Comparison of ENCODE assay signal across 9 mouse cellular contexts in the genomic region with DNA sequence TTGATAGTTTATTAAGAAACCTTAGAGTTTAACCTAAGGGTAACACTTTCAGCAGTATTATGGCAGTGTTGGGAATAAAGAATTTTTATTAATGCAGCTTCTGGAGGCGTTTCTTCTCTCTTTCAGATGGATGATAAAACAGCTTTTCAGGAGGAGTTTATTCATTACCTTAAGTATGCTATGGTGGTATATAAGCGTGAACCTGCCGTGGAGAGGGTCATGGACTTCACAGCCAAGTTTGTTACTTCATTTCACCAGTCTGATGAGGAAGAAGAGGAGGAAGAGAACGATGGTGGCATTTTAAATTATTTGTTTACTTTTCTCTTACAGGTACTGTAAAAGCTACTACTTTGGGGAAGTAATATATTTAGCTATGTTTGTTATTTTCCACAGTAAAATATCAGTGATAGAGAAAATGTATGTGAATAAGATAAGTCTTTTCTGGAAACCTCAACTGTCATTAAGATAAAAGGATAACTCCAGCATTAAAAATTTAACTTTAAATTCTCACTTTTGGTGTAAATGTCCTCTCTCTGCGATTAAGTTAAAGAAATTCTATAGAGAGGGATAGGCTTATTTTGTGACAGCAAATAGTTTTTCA. TPM values are rescaled to one million over a fixed set of nuclear protein-coding genes. Genes with fewer than 3 reads are reported as not detected.
DNase-seq lines count a peak whose midpoint lies in the region; ATAC-seq lines count a peak whose summit lies in the region.
"Had no signal": no experiment of that assay in that cellular context is flagged by ENCODE, and none has a peak within 500 bp of the region (broad histone marks: within the 10 kb centered on the region; RNA-seq: fewer than 3 reads in every experiment).

No protein-coding gene starts in this region.

- H3K27me3 ChIP-seq in heart, embryonic 14.5 days (ENCODE audit: control insufficient read depth, insufficient read depth, low read length), result no peaks in the 10 kb centered on the region
- no peaks in the 10 kb centered on the region for H3K27me3 ChIP-seq in hindbrain, embryonic 13.5 days

- peak overlapping the region; percentile 79 for H3K9ac ChIP-seq in heart, embryonic 14.5 days (ENCODE audit: low read length)
- no peak overlapping the region for H3K9ac ChIP-seq in hindbrain, embryonic 13.5 days

- peaks cover 21% of the 10 kb centered on the region for H3K79me2 ChIP-seq in macrophage (ENCODE audit: inconsistent target)

- H3K36me3 ChIP-seq in heart, embryonic 14.5 days (ENCODE audit: control insufficient read depth, insufficient read depth, low read length), result peaks cover 20% of the 10 kb centered on the region
- no peaks in the 10 kb centered on the region for H3K36me3 ChIP-seq in hindbrain, embryonic 13.5 days
- no peaks in the 10 kb centered on the region for H3K36me3 ChIP-seq in macrophage (ENCODE audit: inconsistent target)

- H3K27ac ChIP-seq in heart, embryonic 14.5 days (replicated peaks in 1 of 2; ENCODE audit: control insufficient read depth in 1 of 2, insufficient read depth in 1 of 2, low read depth in 2 of 2, low read length in 2 of 2), result no peak overlapping the region
- no peak overlapping the region for H3K27ac ChIP-seq in hindbrain, embryonic 13.5 days
- H3K27ac ChIP-seq in macrophage, result no peak overlapping the region

- H3K4me1 ChIP-seq in heart, embryonic 14.5 days (ENCODE audit: control insufficient read depth in 2 of 2, insufficient read depth in 2 of 2, low read length in 2 of 2), result peaks cover 0 to 8% of the 10 kb centered on the region in 2 experiments; a peak in 2 of 4 replicates
- peaks cover 11% of the 10 kb centered on the region for H3K4me1 ChIP-seq in hindbrain, embryonic 13.5 days (replicated peaks)

- intact Hi-C loops in gastrocnemius, postnatal 36 days (cut with DNase I), result no loop called here

- ATAC-seq in heart, embryonic 14.5 days (ENCODE audit: insufficient number of reproducible peaks, insufficient read depth, low FRiP score, low read depth), result no peak
- no peak for ATAC-seq in hindbrain, embryonic 13.5 days (ENCODE audit: low FRiP score)

- peak overlapping the region; percentile 79 for H3K4me2 ChIP-seq in heart, embryonic 14.5 days (ENCODE audit: low read length)
- H3K4me2 ChIP-seq in hindbrain, embryonic 13.5 days, result peak overlapping the region; percentile 96

- 61% methylated on average over 5 of the region's 5 CpGs for WGBS in heart, embryonic 14.5 days
- WGBS in hindbrain, embryonic 13.5 days, result 59% methylated on average over 5 of the region's 5 CpGs
- WGBS in macrophage (ENCODE audit: missing documents), result 67% methylated on average over 5 of the region's 5 CpGs

- DNase-seq in heart, adult 11 months, result no peak
- DNase-seq in MEL-GATA-1-ER (ENCODE audit: extremely low read depth, low read depth), result peak; percentile 13
- no peak for DNase-seq in Muller cell, postnatal 12 days (ENCODE audit: inconsistent ontology term)
- DNase-seq in yolk sac, embryonic 10.5 days (ENCODE audit: low spot score), result no peak
- DNase-seq in gastrocnemius, postnatal 36 days, result no peak
- DNase-seq: adrenal gland, postnatal 14 days had no signal

- H3K9me3 ChIP-seq in heart, embryonic 14.5 days (ENCODE audit: control insufficient read depth, low read length), result no peaks in the 10 kb centered on the region
- no peaks in the 10 kb centered on the region for H3K9me3 ChIP-seq in hindbrain, embryonic 13.5 days

- peak overlapping the region in 1 of 2 experiments; percentile 77; a peak in 3 of 4 replicates for H3K4me3 ChIP-seq in heart, embryonic 14.5 days (ENCODE audit: control insufficient read depth in 1 of 2, insufficient read depth in 1 of 2, low read depth in 1 of 2, low read length in 2 of 2)
- H3K4me3 ChIP-seq in hindbrain, embryonic 13.5 days, result peak overlapping the region; percentile 68; the same call in 1 of the 2 replicates
- peak overlapping the region; percentile 81 for H3K4me3 ChIP-seq in macrophage (ENCODE audit: inconsistent target)

RNA-seq across cellular contexts. Expression of gene Ncapg, which starts 1.3 kb away (rescaled TPM):
- 29.1 and 32.3 TPM in 2 replicates for polyA plus RNA-seq in heart, embryonic 14.5 days (2014; fragmentation: Nextera tagmentation; extraction: Ambion mirVana)
- 11.9 and 12.2 TPM in 2 replicates for polyA plus RNA-seq in hindbrain, embryonic 13.5 days (2015; fragmentation: Nextera tagmentation; extraction: Ambion mirVana)
- 10 to 100 TPM in 8 of 26 experiments, 1 to 10 TPM in 18; 1.3 to 35.6 (median 7.8) TPM for total RNA-seq in macrophage (2018; cell fraction: chromatin; rRNA removed)
- 1 to 10 TPM in 23 of 26 experiments, under 1 TPM in 3; 0.88 to 3.0 (median 1.3) TPM for total RNA-seq in macrophage (2018; cell fraction: cytosol; rRNA removed)
- 10 to 100 TPM in 1 of 26 experiments, 1 to 10 TPM in 24, under 1 TPM in 1; 0.83 to 22.3 (median 4.1) TPM for total RNA-seq in macrophage (2018; cell fraction: nucleus; rRNA removed)
- polyA plus RNA-seq in macrophage (2018), result 0.63 to 5.7 TPM (median 4.9 TPM) in 3 replicates
- under 1 TPM; 0.38 to 0.42 TPM for total RNA-seq in gastrocnemius, postnatal 36 days (2021)

RNA-seq across cellular contexts. Expression of gene Fam184b, which starts 31.6 kb away (rescaled TPM):
- polyA plus RNA-seq in heart, embryonic 14.5 days (2014; fragmentation: Nextera tagmentation; extraction: Ambion mirVana), result 0.15 and 0.34 TPM in 2 replicates
- 2.1 and 3.1 TPM in 2 replicates for polyA plus RNA-seq in hindbrain, embryonic 13.5 days (2015; fragmentation: Nextera tagmentation; extraction: Ambion mirVana)
- not detected for total RNA-seq in macrophage (2018; cell fraction: chromatin; rRNA removed)
- total RNA-seq in macrophage (2018; cell fraction: cytosol; rRNA removed), result not detected
- total RNA-seq in macrophage (2018; cell fraction: nucleus; rRNA removed), result not detected
- polyA plus RNA-seq in macrophage (2018), result not detected in 3 replicates
- total RNA-seq in gastrocnemius, postnatal 36 days (2021), result under 1 TPM; 0.18 to 0.35 TPM
